Mouse (Mus musculus): ENCODE results near the gene Ppard. TPM values are rescaled to one million over a fixed set of nuclear protein-coding genes. Genes with fewer than 3 reads are reported as not detected.

Ppard gene
- total and polyA plus RNA-seq, 2 experiments from 2014 or later: 1.5 to 7.7 TPM

GRCm38 (mm10) chr17:28253216-28253615 is 20.7 kb downstream of the Ppard start:
- DNase-seq (ENCODE audit: low spot score) (no peak), ATAC-seq (ENCODE audit: low FRiP score) (no peak)
- no peak overlapping the region for H3K9ac ChIP-seq (replicated peaks; ENCODE audit: low read length, poor library complexity, severe bottlenecking)
- H3K9me3 ChIP-seq (ENCODE audit: low read length): no peaks in the 10 kb centered on the region
- no peak overlapping the region for H3K4me2 ChIP-seq (ENCODE audit: low read depth, low read length, poor library complexity, severe bottlenecking)
- 87% methylated on average over 7 of the region's 7 CpGs for WGBS
- no peak for TF ChIP-seq CTCF (IDR thresholded peaks at IDR 0.05)
- no peaks in the 10 kb centered on the region for H3K36me3 ChIP-seq (ENCODE audit: insufficient read depth, low read length)
- no peaks in the 10 kb centered on the region for H3K27me3 ChIP-seq (ENCODE audit: insufficient read depth, low read length)
- no peaks in the 10 kb centered on the region for H3K4me1 ChIP-seq (ENCODE audit: insufficient read depth, low read length)
- H3K27ac ChIP-seq (ENCODE audit: low read depth, low read length): no peak overlapping the region
- no peak overlapping the region for H3K4me3 ChIP-seq (ENCODE audit: low read depth, low read length)

- DNase-seq (ENCODE audit: low spot score) (no peak), ATAC-seq (ENCODE audit: low FRiP score) (no peak)
- Histone ChIP-seq H3K36me3 (ENCODE audit: insufficient read depth, low read length) (no peaks in the 10 kb centered on the region), H3K4me2 (ENCODE audit: low read depth, low read length, poor library complexity, severe bottlenecking) (no peak overlapping the region), H3K27me3 (ENCODE audit: insufficient read depth, low read length) (no peaks in the 10 kb centered on the region), H3K9me3 (ENCODE audit: low read length) (no peaks in the 10 kb centered on the region), H3K9ac (replicated peaks; ENCODE audit: low read length, poor library complexity, severe bottlenecking) (no peak overlapping the region), H3K4me3 (ENCODE audit: low read depth, low read length) (no peak overlapping the region), H3K27ac (ENCODE audit: low read depth, low read length) (no peak overlapping the region), H3K4me1 (ENCODE audit: insufficient read depth, low read length) (no peaks in the 10 kb centered on the region)
- 73% methylated on average over 4 of the region's 4 CpGs for WGBS
- TF ChIP-seq CTCF (IDR thresholded peaks at IDR 0.05): no peak
Measured at GRCm38 (mm10) chr17:28254804-28255203, 22.3 kb downstream of the Ppard start.

GRCm38 (mm10) chr17:28255651-28256050 is 23.2 kb downstream of the Ppard start:
- WGBS: 35% methylated on average over 5 of the region's 5 CpGs
- no peak overlapping the region; the same call in 1 of the 2 replicates for H3K27ac ChIP-seq (ENCODE audit: low read depth, low read length)
- TF ChIP-seq CTCF (IDR thresholded peaks at IDR 0.05): no peak
- no peak overlapping the region for H3K4me3 ChIP-seq (ENCODE audit: low read depth, low read length)
- no peak overlapping the region for H3K9ac ChIP-seq (replicated peaks; ENCODE audit: low read length, poor library complexity, severe bottlenecking)
- DNase-seq (ENCODE audit: low spot score) (no peak), ATAC-seq (ENCODE audit: low FRiP score) (no peak)
- no peaks in the 10 kb centered on the region for H3K36me3 ChIP-seq (ENCODE audit: insufficient read depth, low read length)
- H3K27me3 ChIP-seq (ENCODE audit: insufficient read depth, low read length): no peaks in the 10 kb centered on the region
- no peaks in the 10 kb centered on the region for H3K4me1 ChIP-seq (ENCODE audit: insufficient read depth, low read length)
- H3K9me3 ChIP-seq (ENCODE audit: low read length): no peaks in the 10 kb centered on the region
- H3K4me2 ChIP-seq (ENCODE audit: low read depth, low read length, poor library complexity, severe bottlenecking): no peak overlapping the region

- ATAC-seq (ENCODE audit: low FRiP score) (no peak), DNase-seq (ENCODE audit: low spot score) (no peak)
- Histone ChIP-seq H3K36me3 (ENCODE audit: insufficient read depth, low read length) (no peaks in the 10 kb centered on the region), H3K4me3 (ENCODE audit: low read depth, low read length) (no peak overlapping the region), H3K27me3 (ENCODE audit: insufficient read depth, low read length) (no peaks in the 10 kb centered on the region), H3K4me1 (ENCODE audit: insufficient read depth, low read length) (no peaks in the 10 kb centered on the region), H3K9ac (replicated peaks; ENCODE audit: low read length, poor library complexity, severe bottlenecking) (no peak overlapping the region), H3K27ac (ENCODE audit: low read depth, low read length) (no peak overlapping the region), H3K9me3 (ENCODE audit: low read length) (no peaks in the 10 kb centered on the region), H3K4me2 (ENCODE audit: low read depth, low read length, poor library complexity, severe bottlenecking) (no peak overlapping the region)
- TF ChIP-seq CTCF (IDR thresholded peaks at IDR 0.05): no peak
- 81% methylated on average over 13 of the region's 13 CpGs for WGBS
Measured at GRCm38 (mm10) chr17:28256651-28257328, 24.3 kb downstream of the Ppard start.

GRCm38 (mm10) chr17:28258325-28258724 is 25.8 kb downstream of the Ppard start:
- no peak for ATAC-seq (ENCODE audit: low FRiP score)
- Histone ChIP-seq H3K4me3 (ENCODE audit: low read depth, low read length) (no peak overlapping the region), H3K4me1 (ENCODE audit: insufficient read depth, low read length) (no peaks in the 10 kb centered on the region), H3K4me2 (ENCODE audit: low read depth, low read length, poor library complexity, severe bottlenecking) (no peak overlapping the region), H3K27me3 (ENCODE audit: insufficient read depth, low read length) (no peaks in the 10 kb centered on the region), H3K9me3 (ENCODE audit: low read length) (no peaks in the 10 kb centered on the region), H3K27ac (ENCODE audit: low read depth, low read length) (no peak overlapping the region), H3K9ac (replicated peaks; ENCODE audit: low read length, poor library complexity, severe bottlenecking) (no peak overlapping the region), H3K36me3 (ENCODE audit: insufficient read depth, low read length) (no peaks in the 10 kb centered on the region)
- 89% methylated on average over 9 of the region's 9 CpGs for WGBS
- TF ChIP-seq CTCF (IDR thresholded peaks at IDR 0.05): no peak
- no peak for DNase-seq (ENCODE audit: low spot score)

GRCm38 (mm10) chr17:28259890-28260542 is 27.5 kb downstream of the Ppard start:
- no peak for ATAC-seq (ENCODE audit: low FRiP score)
- no peaks in the 10 kb centered on the region for H3K9me3 ChIP-seq (ENCODE audit: low read length)
- WGBS: 75% methylated on average over 16 of the region's 16 CpGs
- H3K4me1 ChIP-seq (ENCODE audit: insufficient read depth, low read length): no peaks in the 10 kb centered on the region
- DNase-seq (ENCODE audit: low spot score): no peak
- TF ChIP-seq CTCF (IDR thresholded peaks at IDR 0.05): peak; percentile 47
- H3K27me3 ChIP-seq (ENCODE audit: insufficient read depth, low read length): no peaks in the 10 kb centered on the region
- H3K27ac ChIP-seq (ENCODE audit: low read depth, low read length): no peak overlapping the region
- H3K36me3 ChIP-seq (ENCODE audit: insufficient read depth, low read length): no peaks in the 10 kb centered on the region
- no peak overlapping the region for H3K4me3 ChIP-seq (ENCODE audit: low read depth, low read length)
- H3K9ac ChIP-seq (replicated peaks; ENCODE audit: low read length, poor library complexity, severe bottlenecking): no peak overlapping the region
- H3K4me2 ChIP-seq (ENCODE audit: low read depth, low read length, poor library complexity, severe bottlenecking): no peak overlapping the region

Data from midbrain, postnatal 0 days (tissue).